Mouse (Mus musculus): Measurements from ENCODE around the gene Adamts15.

Adamts15 gene

DNA sequence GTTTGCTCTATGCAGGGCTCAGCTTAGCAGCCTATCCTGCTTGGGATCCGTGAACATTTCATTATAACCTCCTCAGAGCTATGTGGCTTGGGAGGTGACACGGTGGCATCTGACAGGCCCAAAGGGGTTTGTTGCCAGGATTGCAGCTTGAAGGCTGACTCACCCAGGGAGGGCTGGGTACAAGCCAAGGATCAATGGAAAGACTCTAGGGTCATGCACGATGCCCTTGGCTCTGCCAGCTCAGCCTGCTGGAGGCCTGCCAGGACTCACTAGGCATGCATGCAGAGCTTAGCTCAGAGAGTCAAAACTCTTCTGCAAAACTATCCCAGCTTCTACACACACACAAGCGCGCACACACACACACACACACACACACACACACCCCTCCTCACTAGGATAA lies 25.5 kb downstream of the Adamts15 start:
- H3K9me3 ChIP-seq (ENCODE audit: low read length), result no peaks in the 10 kb centered on the region
- no peak overlapping the region for H3K4me3 ChIP-seq (replicated peaks; ENCODE audit: low read length)
- TF ChIP-seq POU5F1 (IDR thresholded peaks at IDR 0.05; ENCODE audit: borderline replicate concordance, low read length) (no peak), CTCF (conservative IDR thresholded peaks at IDR 0.05; ENCODE audit: low read length) (no peak), NANOG (IDR thresholded peaks at IDR 0.05; ENCODE audit: borderline replicate concordance, low read length) (no peak)
- 0 out of 2 replicates have a peak, but pooled peaks cover 3% of the 10 kb centered on the region for H3K27me3 ChIP-seq (ENCODE audit: insufficient read depth, low read length)
- H3K36me3 ChIP-seq (ENCODE audit: insufficient read depth, low read length), result no peaks in the 10 kb centered on the region
- no peaks in the 10 kb centered on the region for H3K4me1 ChIP-seq (replicated peaks; ENCODE audit: low read depth, low read length)

DNA sequence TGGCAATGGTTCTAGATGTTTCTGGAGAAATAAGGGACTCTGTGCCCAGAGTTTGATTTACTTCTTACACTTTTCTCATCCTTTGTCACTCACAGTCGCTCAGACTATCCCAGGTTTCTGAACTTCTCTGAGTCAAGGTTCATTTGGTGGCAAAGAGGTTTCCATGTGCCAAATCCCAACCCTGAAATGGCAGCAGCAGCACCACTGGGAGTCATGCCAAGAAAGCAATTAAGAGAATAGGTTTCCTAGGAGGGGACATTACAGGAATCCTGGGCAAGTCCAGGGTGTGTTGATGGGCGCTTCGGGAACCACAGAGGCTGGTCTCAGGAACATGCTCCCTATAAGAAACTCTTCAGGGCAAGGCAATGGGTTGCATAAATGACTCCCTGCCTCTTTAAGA lies 26.6 kb downstream of the Adamts15 start:
- TF ChIP-seq NANOG (IDR thresholded peaks at IDR 0.05; ENCODE audit: borderline replicate concordance, low read length), result no peak
- TF ChIP-seq CTCF (conservative IDR thresholded peaks at IDR 0.05; ENCODE audit: low read length), result no peak
- TF ChIP-seq POU5F1 (IDR thresholded peaks at IDR 0.05; ENCODE audit: borderline replicate concordance, low read length), result no peak
- H3K9me3 ChIP-seq (ENCODE audit: low read length), result no peaks in the 10 kb centered on the region
- H3K36me3 ChIP-seq (ENCODE audit: insufficient read depth, low read length), result no peaks in the 10 kb centered on the region
- H3K27me3 ChIP-seq (ENCODE audit: insufficient read depth, low read length), result no peaks in the 10 kb centered on the region
- no peak overlapping the region for H3K4me3 ChIP-seq (replicated peaks; ENCODE audit: low read length)
- no peaks in the 10 kb centered on the region for H3K4me1 ChIP-seq (replicated peaks; ENCODE audit: low read depth, low read length)

DNA sequence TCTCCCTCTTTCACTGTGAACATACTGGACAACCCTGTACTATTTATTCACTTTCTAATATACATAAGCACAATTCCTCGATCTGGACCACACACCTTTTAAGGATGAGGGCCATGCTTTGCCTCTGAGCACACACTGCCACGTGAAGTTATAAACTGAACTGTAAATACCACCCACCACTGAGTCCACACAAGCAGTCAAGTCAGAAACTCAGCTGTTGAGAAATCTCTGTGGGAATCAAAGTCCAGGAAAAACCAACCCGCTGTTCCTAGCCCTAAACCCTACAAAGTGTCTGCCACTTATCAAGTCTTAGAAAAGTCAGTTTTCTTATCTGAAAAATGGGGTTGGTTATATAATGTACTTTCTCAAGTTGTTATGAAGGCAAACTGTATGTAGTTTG lies 36.0 kb downstream of the Adamts15 start:
- no peaks in the 10 kb centered on the region for H3K27me3 ChIP-seq (ENCODE audit: insufficient read depth, low read length)
- H3K9me3 ChIP-seq (ENCODE audit: low read length), result 0 out of 2 replicates have a peak, but pooled peaks cover 4% of the 10 kb centered on the region
- H3K4me3 ChIP-seq (replicated peaks; ENCODE audit: low read length), result no peak overlapping the region
- H3K36me3 ChIP-seq (ENCODE audit: insufficient read depth, low read length), result no peaks in the 10 kb centered on the region
- TF ChIP-seq CTCF (conservative IDR thresholded peaks at IDR 0.05; ENCODE audit: low read length) (no peak), POU5F1 (IDR thresholded peaks at IDR 0.05; ENCODE audit: borderline replicate concordance, low read length) (no peak), NANOG (IDR thresholded peaks at IDR 0.05; ENCODE audit: borderline replicate concordance, low read length) (no peak)
- H3K4me1 ChIP-seq (replicated peaks; ENCODE audit: low read depth, low read length), result no peaks in the 10 kb centered on the region

DNA sequence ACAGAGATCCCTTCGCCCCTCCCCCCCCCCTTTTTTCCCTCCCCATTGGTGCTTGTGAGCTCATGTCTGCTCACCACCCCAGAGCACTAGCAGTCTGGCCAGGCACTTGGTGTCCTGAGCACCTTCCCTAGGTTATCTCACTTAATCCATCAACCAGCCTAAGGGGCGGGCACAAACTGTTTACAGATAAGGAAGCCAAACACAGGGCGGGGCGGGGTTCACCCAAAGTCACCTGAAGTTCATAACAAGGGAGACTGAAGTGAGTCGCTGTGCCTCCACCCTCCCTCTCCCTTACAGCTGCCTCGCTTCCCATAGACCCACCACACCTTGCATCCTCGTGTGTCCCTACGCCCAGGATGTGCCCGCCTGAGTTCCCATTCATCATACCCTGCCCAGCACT lies 41.7 kb downstream of the Adamts15 start:
- H3K4me3 ChIP-seq (replicated peaks; ENCODE audit: low read length), result no peak overlapping the region
- H3K27me3 ChIP-seq (ENCODE audit: insufficient read depth, low read length), result no peaks in the 10 kb centered on the region
- TF ChIP-seq POU5F1 (IDR thresholded peaks at IDR 0.05; ENCODE audit: borderline replicate concordance, low read length) (no peak), CTCF (conservative IDR thresholded peaks at IDR 0.05; ENCODE audit: low read length) (no peak), NANOG (IDR thresholded peaks at IDR 0.05; ENCODE audit: borderline replicate concordance, low read length) (no peak)
- no peaks in the 10 kb centered on the region for H3K36me3 ChIP-seq (ENCODE audit: insufficient read depth, low read length)
- H3K4me1 ChIP-seq (replicated peaks; ENCODE audit: low read depth, low read length), result peaks cover 5% of the 10 kb centered on the region; the same call in 1 of the 2 replicates
- 0 out of 2 replicates have a peak, but pooled peaks cover 4% of the 10 kb centered on the region for H3K9me3 ChIP-seq (ENCODE audit: low read length)

DNA sequence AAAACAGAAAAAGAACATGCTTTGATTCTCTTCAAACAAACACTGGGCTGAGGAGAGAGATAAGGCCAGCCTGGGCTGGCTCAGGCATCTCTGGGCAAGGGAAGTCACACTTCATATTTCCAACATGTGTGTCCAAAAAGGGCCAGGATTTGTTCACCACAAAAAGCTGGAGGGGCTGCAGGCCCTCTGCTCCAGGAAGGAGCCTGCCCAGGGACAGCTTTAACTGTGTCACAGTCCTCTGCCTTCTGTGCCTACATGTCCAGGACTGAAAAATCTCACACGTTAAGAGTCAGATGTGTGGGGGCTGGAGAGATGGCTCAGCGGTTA lies 42.3 kb downstream of the Adamts15 start:
- 0 out of 2 replicates have a peak, but pooled peaks cover 4% of the 10 kb centered on the region for H3K9me3 ChIP-seq (ENCODE audit: low read length)
- no peaks in the 10 kb centered on the region for H3K36me3 ChIP-seq (ENCODE audit: insufficient read depth, low read length)

DNA sequence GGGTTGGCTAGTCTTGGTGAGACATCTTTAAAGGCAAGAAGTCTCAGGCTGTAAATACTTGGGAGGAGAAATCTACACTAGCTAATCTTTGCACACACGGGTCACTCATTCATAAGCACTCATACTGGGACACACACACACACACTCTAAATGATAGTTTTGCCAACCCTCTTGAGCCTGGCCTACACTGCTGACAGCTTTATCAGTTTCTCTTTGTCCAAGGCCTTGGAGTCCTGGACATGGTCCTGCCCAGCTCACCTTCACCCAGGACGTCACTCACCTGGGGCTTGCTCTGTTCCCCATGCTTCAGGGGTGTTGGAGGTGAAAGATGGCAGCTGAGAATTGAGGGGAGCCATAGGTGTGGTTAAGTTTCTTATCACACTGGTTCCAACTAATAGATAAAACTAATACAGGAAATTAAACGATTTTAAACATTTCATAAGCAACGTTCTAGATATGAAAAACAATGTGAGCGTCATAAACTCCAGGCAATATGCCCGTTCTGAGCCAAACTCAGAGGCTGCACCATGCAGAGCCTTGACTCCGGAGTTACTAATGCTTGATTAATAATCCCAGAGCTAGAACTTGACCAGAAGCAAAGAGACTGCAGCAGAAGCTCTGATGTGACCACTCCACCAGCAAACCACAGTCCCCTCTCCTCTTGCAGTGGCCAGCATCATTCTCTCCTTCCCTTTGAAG lies 42.9 kb downstream of the Adamts15 start:
- H3K27me3 ChIP-seq (ENCODE audit: insufficient read depth, low read length), result no peaks in the 10 kb centered on the region
- no peak for TF ChIP-seq NANOG (IDR thresholded peaks at IDR 0.05; ENCODE audit: borderline replicate concordance, low read length)
- TF ChIP-seq POU5F1 (IDR thresholded peaks at IDR 0.05; ENCODE audit: borderline replicate concordance, low read length), result no peak
- TF ChIP-seq CTCF (conservative IDR thresholded peaks at IDR 0.05; ENCODE audit: low read length), result no peak
- H3K36me3 ChIP-seq (ENCODE audit: insufficient read depth, low read length), result no peaks in the 10 kb centered on the region
- H3K4me1 ChIP-seq (replicated peaks; ENCODE audit: low read depth, low read length), result peaks cover 5% of the 10 kb centered on the region; the same call in 1 of the 2 replicates
- 0 out of 2 replicates have a peak, but pooled peaks cover 4% of the 10 kb centered on the region for H3K9me3 ChIP-seq (ENCODE audit: low read length)
- no peak overlapping the region for H3K4me3 ChIP-seq (replicated peaks; ENCODE audit: low read length)

More for the DNA sequence above, 42.3 kb downstream of the Adamts15 start:
- Histone ChIP-seq H3K4me3 (replicated peaks; ENCODE audit: low read length) (no peak overlapping the region), H3K27me3 (ENCODE audit: insufficient read depth, low read length) (no peaks in the 10 kb centered on the region), H3K4me1 (replicated peaks; ENCODE audit: low read depth, low read length) (peaks cover 5% of the 10 kb centered on the region; the same call in 1 of the 2 replicates)
- no peak for TF ChIP-seq POU5F1 (IDR thresholded peaks at IDR 0.05; ENCODE audit: borderline replicate concordance, low read length)
- TF ChIP-seq CTCF (conservative IDR thresholded peaks at IDR 0.05; ENCODE audit: low read length), result no peak
- no peak for TF ChIP-seq NANOG (IDR thresholded peaks at IDR 0.05; ENCODE audit: borderline replicate concordance, low read length)

DNA sequence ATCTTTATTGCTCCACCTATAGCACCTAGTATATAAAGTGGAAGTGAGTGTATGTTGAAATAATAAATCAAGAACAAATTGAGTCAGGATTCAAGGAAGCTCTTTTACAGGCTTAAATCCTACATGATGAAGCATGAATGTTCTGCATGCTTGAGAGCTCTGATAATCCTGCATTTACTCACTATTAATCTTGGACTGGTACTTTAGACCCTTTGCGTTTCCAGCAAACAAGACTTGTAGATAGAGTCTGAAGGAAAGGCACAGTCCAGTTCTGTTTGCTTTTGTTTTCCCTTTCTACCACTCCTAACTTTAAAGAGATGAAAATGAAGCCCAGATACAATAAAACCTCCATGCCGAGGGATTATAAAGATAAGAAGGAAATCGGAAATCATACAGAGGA lies 45.7 kb downstream of the Adamts15 start:
- H3K4me1 ChIP-seq (replicated peaks; ENCODE audit: low read depth, low read length), result peaks cover 5% of the 10 kb centered on the region; the same call in 1 of the 2 replicates
- no peak overlapping the region for H3K4me3 ChIP-seq (replicated peaks; ENCODE audit: low read length)
- TF ChIP-seq CTCF (conservative IDR thresholded peaks at IDR 0.05; ENCODE audit: low read length), result no peak
- TF ChIP-seq NANOG (IDR thresholded peaks at IDR 0.05; ENCODE audit: borderline replicate concordance, low read length), result no peak
- TF ChIP-seq POU5F1 (IDR thresholded peaks at IDR 0.05; ENCODE audit: borderline replicate concordance, low read length), result no peak
- no peaks in the 10 kb centered on the region; the same call in 1 of the 2 replicates for H3K9me3 ChIP-seq (ENCODE audit: low read length)
- H3K36me3 ChIP-seq (ENCODE audit: insufficient read depth, low read length), result no peaks in the 10 kb centered on the region
- no peaks in the 10 kb centered on the region for H3K27me3 ChIP-seq (ENCODE audit: insufficient read depth, low read length)

DNA sequence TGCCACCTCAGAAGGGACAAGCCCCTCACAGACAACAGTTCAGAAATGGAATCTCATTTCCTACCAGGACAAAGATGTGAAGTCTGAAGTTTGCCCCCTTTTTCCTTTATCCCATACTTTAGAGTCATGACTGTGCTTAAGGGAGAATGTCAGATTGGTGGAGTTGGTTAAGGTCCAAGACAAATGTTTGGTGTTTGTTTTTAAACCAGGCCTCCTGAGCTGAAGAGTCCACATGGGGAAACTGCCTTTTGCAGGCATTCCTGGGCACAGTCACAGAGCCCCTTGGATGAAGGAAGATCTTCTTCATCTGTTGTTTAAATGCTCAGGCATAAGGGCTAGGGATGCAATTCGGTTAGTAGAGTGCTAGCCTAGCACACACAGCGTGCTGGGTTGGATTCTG lies 66.4 kb downstream of the Adamts15 start:
- H3K36me3 ChIP-seq (ENCODE audit: insufficient read depth, low read length), result no peaks in the 10 kb centered on the region
- TF ChIP-seq POU5F1 (IDR thresholded peaks at IDR 0.05; ENCODE audit: borderline replicate concordance, low read length), result no peak
- no peak for TF ChIP-seq NANOG (IDR thresholded peaks at IDR 0.05; ENCODE audit: borderline replicate concordance, low read length)
- TF ChIP-seq CTCF (conservative IDR thresholded peaks at IDR 0.05; ENCODE audit: low read length), result no peak
- no peaks in the 10 kb centered on the region for H3K4me1 ChIP-seq (replicated peaks; ENCODE audit: low read depth, low read length)
- H3K4me3 ChIP-seq (replicated peaks; ENCODE audit: low read length), result no peak overlapping the region
- 0 out of 2 replicates have a peak, but pooled peaks cover 2% of the 10 kb centered on the region for H3K27me3 ChIP-seq (ENCODE audit: insufficient read depth, low read length)
- no peaks in the 10 kb centered on the region for H3K9me3 ChIP-seq (ENCODE audit: low read length)

Data from E14TG2a.4 (cell line).